Mouse (Mus musculus) E14TG2a.4 (cell line): Measurements from ENCODE around the gene Glp2r.

ENCODE experiments used
- CTCF ChIP-seq: conservative IDR thresholded peaks from 2 replicates; pipeline ENCODE4 v1.5.1; 2014; ENCODE audit warnings: low read length
- NANOG ChIP-seq: IDR thresholded peaks from 2 replicates; pipeline ENCODE4 v1.6.1; 2014; ENCODE audit warnings: borderline replicate concordance, low read length, mixed read lengths
- POU5F1 ChIP-seq: IDR thresholded peaks from 2 replicates; pipeline ENCODE4 v1.6.1; 2014; ENCODE audit warnings: low read length, borderline replicate concordance

DNA sequence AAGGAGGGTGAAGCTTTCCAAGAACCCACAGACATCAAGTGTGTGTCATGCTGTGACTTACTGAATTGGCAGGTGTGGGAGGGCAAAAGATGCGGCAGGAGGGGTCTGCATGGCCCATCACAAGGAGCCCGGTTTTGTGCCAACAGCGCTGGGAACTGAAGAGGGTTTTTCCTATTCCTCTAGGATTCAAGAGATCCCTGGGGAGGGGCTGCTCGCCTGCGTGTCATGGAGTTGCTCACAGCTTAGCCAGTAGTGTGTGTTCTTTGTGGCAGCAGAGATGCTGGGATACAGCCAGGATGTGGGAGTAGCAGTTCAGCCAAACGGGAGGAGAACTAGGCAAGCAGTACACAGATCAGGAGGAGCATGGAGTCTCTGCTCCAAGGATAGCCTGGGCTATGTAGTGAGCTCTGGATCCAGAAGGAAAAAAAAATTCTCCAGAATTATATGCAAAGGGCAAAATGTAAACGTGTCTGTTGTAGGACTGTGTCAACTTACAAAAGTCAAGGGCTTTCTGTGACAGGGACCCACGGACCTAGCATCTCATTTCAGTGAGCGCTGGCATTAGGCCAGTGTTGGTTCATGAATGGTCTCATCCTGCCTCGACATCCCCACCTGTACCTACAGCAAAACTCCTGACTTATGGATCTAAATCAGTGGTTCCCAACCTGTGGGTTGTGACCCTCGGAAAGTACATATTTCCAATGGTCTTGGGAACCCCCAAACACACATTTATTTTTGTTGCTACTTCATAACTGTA is 122.1 kb downstream of the Glp2r start:
- no peak for TF ChIP-seq CTCF
- TF ChIP-seq NANOG, result no peak
- TF ChIP-seq POU5F1, result no peak
